Mouse (Mus musculus): ENCODE measurements around the gene Tatdn3.

- TF ChIP-seq CTCF (IDR thresholded peaks at IDR 0.05) (no peak), EP300 (IDR thresholded peaks at IDR 0.05) (no peak)
Measured at GRCm38 (mm10) chr1:191107306-191107705, 44.6 kb upstream of the Tatdn3 start.

All from lung, postnatal 0 days (tissue).